Mouse (Mus musculus) stomach, embryonic 16.5 days (tissue): ENCODE data around the gene Cd34. TPM values are rescaled to one million over a fixed set of nuclear protein-coding genes. Genes with fewer than 3 reads are reported as not detected.
A peak's percentile ranks its signal among the peaks of the same experiment; 100 is the strongest.

Source experiments
- ATAC-seq: fragments of 200-750 bp; cut with Nextera tagmentation; 2 replicates; pipeline ENCODE4 v1.8.0; 2017; ENCODE audit warnings: moderate number of reproducible peaks, moderate TSS enrichment; ENCODE audit not compliant: insufficient read depth, low FRiP score
- H3K27ac ChIP-seq: fragments of 300-500 bp; sonication (generic); 2 replicates; pipeline ENCODE4 v1.5.1; 2014; ENCODE audit warnings: low read length
- H3K27me3 ChIP-seq: fragments of 300-500 bp; sonication (generic); 2 replicates; pipeline ENCODE4 v1.6.1; 2014; ENCODE audit warnings: low read length, control low read depth, mixed read lengths; ENCODE audit not compliant: control insufficient read depth, insufficient read depth
- H3K36me3 ChIP-seq: fragments of 300-500 bp; sonication (generic); 2 replicates; pipeline ENCODE4 v1.6.1; 2014; ENCODE audit warnings: low read length; ENCODE audit not compliant: control insufficient read depth, insufficient read depth
- H3K4me1 ChIP-seq: fragments of 300-500 bp; sonication (generic); 2 replicates; pipeline ENCODE4 v1.6.1; 2014; ENCODE audit warnings: low read length, control low read depth, mixed read lengths; ENCODE audit not compliant: control insufficient read depth, insufficient read depth
- H3K4me2 ChIP-seq: fragments of 300-500 bp; sonication (generic); 2 replicates; pipeline ENCODE4 v1.6.1; 2014; ENCODE audit warnings: low read depth, low read length, mixed read lengths
- H3K4me3 ChIP-seq: fragments of 300-500 bp; sonication (generic); replicated peaks from 2 replicates; pipeline ENCODE4 v1.5.1; 2014; ENCODE audit warnings: mild to moderate bottlenecking, low read length
- H3K9ac ChIP-seq: fragments of 300-500 bp; sonication (generic); 2 replicates; pipeline ENCODE4 v1.6.1; 2014; ENCODE audit warnings: low read length
- H3K9me3 ChIP-seq: fragments of 300-500 bp; sonication (generic); replicated peaks from 2 replicates; pipeline ENCODE4 v1.6.1; 2016; ENCODE audit warnings: low read length, control low read depth; ENCODE audit not compliant: control insufficient read depth
- WGBS: fragments of 180-500 bp; shearing (Covaris S2); extraction: QIAGEN DNeasy Blood & Tissue Kit; methylation state at CpG from one replicate; pipeline ENCODE4 v1.1.7; 2014; 5-methylcytosine and 5-hydroxymethylcytosine counted together
- polyA plus RNA-seq: library from polyadenylated mRNA; unstranded; fragments of >200 nt; fragmentation: Nextera tagmentation; extraction: Ambion mirVana; gene quantifications from 2 replicates; pipeline ENCODE4 v1.2.1, GENCODE M21; 2015

Cd34 gene
- polyA plus RNA-seq, 1 experiment from 2014 or later: 105 TPM

GRCm38 (mm10) chr1:194954694-194955093 is 16.1 kb downstream of the Cd34 start:
- H3K9me3 ChIP-seq: no peaks in the 10 kb centered on the region
- no peaks in the 10 kb centered on the region for H3K36me3 ChIP-seq
- H3K4me3 ChIP-seq: no peak overlapping the region
- no peak overlapping the region for H3K4me2 ChIP-seq
- no peaks in the 10 kb centered on the region for H3K27me3 ChIP-seq
- no peaks in the 10 kb centered on the region for H3K4me1 ChIP-seq
- H3K9ac ChIP-seq: no peak overlapping the region
- no peak overlapping the region for H3K27ac ChIP-seq
- no peak for ATAC-seq

GRCm38 (mm10) chr1:194955749-194956148 is 17.1 kb downstream of the Cd34 start:
- no peak for ATAC-seq
- no peak overlapping the region for H3K4me2 ChIP-seq
- WGBS: 35% methylated on average over 2 of the region's 2 CpGs

GRCm38 (mm10) chr1:194957021-194957420 is 18.4 kb downstream of the Cd34 start:
- 60% methylated on average over 2 of the region's 2 CpGs for WGBS
- Histone ChIP-seq H3K4me3 (no peak overlapping the region), H3K36me3 (no peaks in the 10 kb centered on the region), H3K27ac (no peak overlapping the region), H3K27me3 (no peaks in the 10 kb centered on the region), H3K9ac (no peak overlapping the region), H3K4me2 (no peak overlapping the region), H3K9me3 (no peaks in the 10 kb centered on the region), H3K4me1 (no peaks in the 10 kb centered on the region)
- ATAC-seq: no peak

More at GRCm38 (mm10) chr1:194955749-194956148, 17.1 kb downstream of the Cd34 start:
- no peak overlapping the region for H3K9ac ChIP-seq
- no peaks in the 10 kb centered on the region for H3K9me3 ChIP-seq
- H3K36me3 ChIP-seq: no peaks in the 10 kb centered on the region
- H3K4me3 ChIP-seq: no peak overlapping the region
- H3K27ac ChIP-seq: no peak overlapping the region
- H3K4me1 ChIP-seq: no peaks in the 10 kb centered on the region
- H3K27me3 ChIP-seq: no peaks in the 10 kb centered on the region

- Histone ChIP-seq H3K27ac (no peak overlapping the region), H3K4me3 (no peak overlapping the region), H3K9me3 (no peaks in the 10 kb centered on the region), H3K4me1 (no peaks in the 10 kb centered on the region), H3K36me3 (no peaks in the 10 kb centered on the region), H3K9ac (no peak overlapping the region), H3K4me2 (no peak overlapping the region), H3K27me3 (no peaks in the 10 kb centered on the region)
- WGBS: 27% methylated on average over 5 of the region's 5 CpGs
- peak; percentile 56; the same call in 1 of the 2 replicates for ATAC-seq
These were observed 23.6 kb downstream of the Cd34 start for GRCm38 (mm10) chr1:194962181-194962580.

- Histone ChIP-seq H3K4me1 (no peaks in the 10 kb centered on the region), H3K27ac (no peak overlapping the region), H3K27me3 (no peaks in the 10 kb centered on the region), H3K36me3 (no peaks in the 10 kb centered on the region), H3K9me3 (no peaks in the 10 kb centered on the region), H3K4me2 (no peak overlapping the region), H3K9ac (no peak overlapping the region), H3K4me3 (no peak overlapping the region)
- ATAC-seq: no peak
These were observed 24.1 kb downstream of the Cd34 start for GRCm38 (mm10) chr1:194962712-194963111.

GRCm38 (mm10) chr1:194971980-194972379 is 33.4 kb downstream of the Cd34 start:
- 88% methylated on average over 4 of the region's 4 CpGs for WGBS
- no peak for ATAC-seq
- Histone ChIP-seq H3K36me3 (no peaks in the 10 kb centered on the region), H3K27me3 (no peaks in the 10 kb centered on the region), H3K9ac (no peak overlapping the region), H3K4me3 (no peak overlapping the region), H3K4me2 (no peak overlapping the region), H3K27ac (no peak overlapping the region), H3K4me1 (peaks cover 4% of the 10 kb centered on the region; the same call in 1 of the 2 replicates), H3K9me3 (no peaks in the 10 kb centered on the region)

- peak; percentile 91 for ATAC-seq
These were observed 37.5 kb downstream of the Cd34 start for GRCm38 (mm10) chr1:194976164-194976516.

GRCm38 (mm10) chr1:194976517-194977370 is 38.1 kb downstream of the Cd34 start:
- ATAC-seq: peak; percentile 92
- Histone ChIP-seq H3K27ac (peak overlapping the region; percentile 79), H3K9ac (peak overlapping the region; percentile 88), H3K9me3 (no peaks in the 10 kb centered on the region), H3K36me3 (no peaks in the 10 kb centered on the region), H3K4me2 (peak overlapping the region; percentile 95), H3K4me1 (peaks cover 13% of the 10 kb centered on the region; the same call in 1 of the 2 replicates), H3K4me3 (peak overlapping the region; percentile 76), H3K27me3 (no peaks in the 10 kb centered on the region)
- WGBS: under 1% methylated on average over 44 of the region's 44 CpGs

More at GRCm38 (mm10) chr1:194976164-194976516, 37.5 kb downstream of the Cd34 start:
- Histone ChIP-seq H3K36me3 (no peaks in the 10 kb centered on the region), H3K4me2 (peak overlapping the region; percentile 95), H3K4me3 (peak overlapping the region; percentile 76), H3K27me3 (no peaks in the 10 kb centered on the region), H3K27ac (peak overlapping the region; percentile 79), H3K4me1 (peaks cover 13% of the 10 kb centered on the region; the same call in 1 of the 2 replicates), H3K9me3 (no peaks in the 10 kb centered on the region), H3K9ac (peak overlapping the region; percentile 88)
- under 1% methylated on average over 42 of the region's 42 CpGs for WGBS

GRCm38 (mm10) chr1:194977371-194977761 is 38.7 kb downstream of the Cd34 start:
- WGBS: 13% methylated on average over 1 of the region's 1 CpGs
- H3K4me2 ChIP-seq: peak overlapping the region; percentile 95
- no peaks in the 10 kb centered on the region for H3K36me3 ChIP-seq
- no peak overlapping the region for H3K9ac ChIP-seq
- no peak overlapping the region for H3K27ac ChIP-seq
- ATAC-seq: no peak
- no peaks in the 10 kb centered on the region for H3K9me3 ChIP-seq
- H3K4me3 ChIP-seq: peak overlapping the region; percentile 76
- no peaks in the 10 kb centered on the region for H3K27me3 ChIP-seq
- peaks cover 13% of the 10 kb centered on the region; the same call in 1 of the 2 replicates for H3K4me1 ChIP-seq
